Mouse (Mus musculus) C2C12 (cell line): Measurements from ENCODE around the gene Cdc16.

Source experiments
- CEBPB ChIP-seq: IDR thresholded peaks from one replicate; pipeline ENCODE4 v1.6.1; 2011; ENCODE audit warnings: low read depth, mild to moderate bottlenecking, control low read depth, moderate library complexity
- CTCF ChIP-seq: IDR thresholded peaks from one replicate; pipeline ENCODE4 v1.5.1; 2011; ENCODE audit not compliant: control insufficient read depth, insufficient read depth, insufficient read length
- FOSL1 ChIP-seq: IDR thresholded peaks from one replicate; pipeline ENCODE4 v1.8.0; 2011; ENCODE audit warnings: mild to moderate bottlenecking, low read length; ENCODE audit not compliant: poor library complexity, insufficient read depth, severe bottlenecking
- MAX ChIP-seq: IDR thresholded peaks from one replicate; pipeline ENCODE4 v1.6.1; 2011; ENCODE audit warnings: mild to moderate bottlenecking, control low read depth
- MYOD1 ChIP-seq: IDR thresholded peaks from one replicate; pipeline ENCODE4 v1.6.1; 2011; ENCODE audit warnings: low read depth; ENCODE audit not compliant: control insufficient read depth, insufficient read length
- USF1 ChIP-seq: IDR thresholded peaks from one replicate; pipeline ENCODE4 v1.6.1; 2011; ENCODE audit warnings: low read depth, mild to moderate bottlenecking, control low read depth, moderate library complexity

DNA sequence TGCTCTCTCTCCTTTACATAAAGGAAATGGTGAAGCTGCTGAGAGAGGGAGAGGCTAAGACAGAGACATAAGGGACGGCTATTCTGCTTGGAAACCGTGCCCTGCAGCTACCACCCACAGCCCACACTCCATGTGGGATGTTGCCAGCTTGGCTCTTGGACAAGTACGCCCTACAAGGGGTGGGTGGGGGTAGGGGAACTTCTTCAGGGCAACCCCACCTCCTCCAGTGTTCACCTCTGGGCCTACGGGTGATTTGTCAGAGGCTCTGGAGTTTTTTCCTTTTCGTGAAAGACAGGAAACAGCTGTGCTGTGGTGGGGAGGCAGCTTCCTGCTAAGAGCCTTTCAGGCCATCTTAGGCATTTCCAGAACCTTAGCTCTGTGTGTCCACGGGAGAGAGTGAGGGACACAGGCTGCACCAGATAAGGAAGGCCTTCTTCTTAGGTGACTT is 17.1 kb upstream of the Cdc16 start:
- no peak for TF ChIP-seq CTCF
- no peak for TF ChIP-seq MYOD1
- no peak for TF ChIP-seq USF1
- TF ChIP-seq MAX = no peak
- TF ChIP-seq CEBPB = no peak
- TF ChIP-seq FOSL1 = no peak
